ENCODE assay signal across 18 mouse cellular contexts in the genomic region with DNA sequence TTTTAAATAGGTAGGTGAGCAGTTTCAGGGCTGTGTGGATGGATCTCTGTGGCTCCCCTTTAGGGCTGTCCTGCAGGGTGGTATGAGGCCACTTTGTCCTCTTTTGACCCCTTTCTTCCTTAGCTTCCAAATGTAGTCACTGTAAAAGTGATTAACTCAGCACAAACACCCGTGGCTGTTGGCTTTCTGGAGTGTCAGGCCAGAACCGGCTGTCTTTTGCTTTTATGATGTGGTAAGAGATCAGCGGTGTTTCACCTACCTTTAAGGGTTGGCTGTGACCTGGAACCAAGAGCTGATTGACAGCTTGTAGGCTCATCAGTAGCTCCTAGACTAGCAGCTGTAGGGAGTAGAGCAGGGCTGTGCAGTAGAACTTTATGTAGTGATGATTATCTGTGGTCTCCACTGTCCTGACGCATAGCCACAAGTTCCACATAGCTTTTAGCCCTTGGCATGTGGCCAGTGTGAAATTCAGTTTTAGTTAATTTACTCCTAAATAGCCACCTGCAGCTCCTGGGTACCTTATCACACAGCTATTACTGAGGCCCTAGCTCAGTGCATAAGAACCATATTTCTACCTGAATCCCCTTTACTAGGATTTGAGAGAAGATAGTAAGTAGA. TPM values are rescaled to one million over a fixed set of nuclear protein-coding genes. Genes with fewer than 3 reads are reported as not detected.
DNase-seq lines count a peak whose midpoint lies in the region; ATAC-seq lines count a peak whose summit lies in the region.
"Had no signal": no experiment of that assay in that cellular context is flagged by ENCODE, and none has a peak within 500 bp of the region (broad histone marks: within the 10 kb centered on the region; RNA-seq: fewer than 3 reads in every experiment).

No protein-coding gene starts in this region.

- no peak overlapping the region; the same call in 1 of the 2 replicates for H3K4me2 ChIP-seq in kidney, embryonic 16.5 days (replicated peaks; ENCODE audit: low read depth, low read length)
- H3K4me2 ChIP-seq: embryonic facial prominence, embryonic 13.5 days; lung, embryonic 15.5 days had no signal

- no peaks in the 10 kb centered on the region for H3K36me3 ChIP-seq in heart, embryonic 10.5 days
- no peaks in the 10 kb centered on the region for H3K36me3 ChIP-seq in kidney, embryonic 16.5 days (ENCODE audit: insufficient read depth, low read length)
- H3K36me3 ChIP-seq: embryonic facial prominence, embryonic 13.5 days; lung, embryonic 15.5 days; midbrain, embryonic 10.5 days had no signal

- H3K9ac ChIP-seq in kidney, embryonic 16.5 days (replicated peaks; ENCODE audit: low read length): 0 out of 2 replicates have a peak overlapping the region, but pooled peaks have one; percentile 16
- H3K9ac ChIP-seq: embryonic facial prominence, embryonic 13.5 days; lung, embryonic 15.5 days had no signal

- ATAC-seq in kidney, embryonic 16.5 days (ENCODE audit: low FRiP score, low TSS enrichment): no peak
- 0 out of 2 replicates have a peak, but pooled peaks have one; percentile 12 for ATAC-seq in common myeloid progenitor, adult 5-6 weeks (replicated peaks; ENCODE audit: low read depth, poor library complexity, severe bottlenecking)

- peaks cover 79% of the 10 kb centered on the region for H3K4me1 ChIP-seq in heart, embryonic 10.5 days
- H3K4me1 ChIP-seq in kidney, embryonic 16.5 days (ENCODE audit: insufficient read depth, low read length): peaks cover 29% of the 10 kb centered on the region

- 53% methylated on average over 4 of the region's 4 CpGs for WGBS in heart, embryonic 10.5 days
- WGBS in kidney, embryonic 16.5 days: 25% methylated on average over 4 of the region's 4 CpGs

- H3K4me3 ChIP-seq in heart, embryonic 10.5 days: no peak overlapping the region
- H3K4me3 ChIP-seq in kidney, embryonic 16.5 days (ENCODE audit: low read length): no peak overlapping the region
- H3K4me3 ChIP-seq: embryonic facial prominence, embryonic 13.5 days; lung, embryonic 15.5 days; midbrain, embryonic 10.5 days; myocyte had no signal

- H3K27ac ChIP-seq in heart, embryonic 10.5 days: peak overlapping the region; percentile 82
- no peak overlapping the region for H3K27ac ChIP-seq in kidney, embryonic 16.5 days (ENCODE audit: low read length)
- H3K27ac ChIP-seq: embryonic facial prominence, embryonic 13.5 days; midbrain, embryonic 10.5 days had no signal

- H3K9me3 ChIP-seq in heart, embryonic 10.5 days: no peaks in the 10 kb centered on the region
- no peaks in the 10 kb centered on the region for H3K9me3 ChIP-seq in kidney, embryonic 16.5 days (ENCODE audit: low read length)
- H3K9me3 ChIP-seq: embryonic facial prominence, embryonic 13.5 days; forebrain, embryonic 10.5 days; lung, embryonic 15.5 days; midbrain, embryonic 10.5 days had no signal

- DNase-seq in heart, embryonic 10.5 days (ENCODE audit: low spot score): no peak
- no peak for DNase-seq in heart, adult 8-10 months (ENCODE audit: low spot score)
- no peak for DNase-seq in kidney, postnatal 36 days
- DNase-seq in skeletal muscle tissue, adult 2 months (ENCODE audit: low read depth, low spot score): peak; percentile 54
- no peak for DNase-seq in cerebellum, adult 11-12 months
- DNase-seq in lung, postnatal 14 days: no peak
- DNase-seq: adrenal gland, postnatal 14 days; cerebellum, postnatal 36 days; kidney, postnatal 10 days; left cerebral cortex, postnatal 4 days; thymus, postnatal 14 days had no signal

- no peaks in the 10 kb centered on the region for H3K27me3 ChIP-seq in heart, embryonic 10.5 days (ENCODE audit: insufficient read depth, poor library complexity, severe bottlenecking)
- H3K27me3 ChIP-seq in kidney, embryonic 16.5 days (ENCODE audit: insufficient read depth, low read length): no peaks in the 10 kb centered on the region
- H3K27me3 ChIP-seq: embryonic facial prominence, embryonic 13.5 days; lung, embryonic 15.5 days had no signal

RNA-seq across cellular contexts. Expression of gene Ccdc12, which starts 11.0 kb away (rescaled TPM):
- polyA plus RNA-seq in heart, embryonic 10.5 days (2016; fragmentation: Nextera tagmentation; extraction: Ambion mirVana): 159 and 189 TPM in 2 replicates
- 10 to 100 TPM; 56.2 to 69.2 (median 65.3) TPM for total RNA-seq in heart, adult 8-10 months (2022)
- polyA plus RNA-seq in kidney, embryonic 16.5 days (2015; fragmentation: Nextera tagmentation; extraction: Ambion mirVana): 154 and 155 TPM in 2 replicates
- 88.7 and 112 TPM in 2 replicates for total RNA-seq in common myeloid progenitor, adult 5-6 weeks (2017)

RNA-seq across cellular contexts. Expression of gene Nbeal2, which starts 13.4 kb away (rescaled TPM):
- polyA plus RNA-seq in heart, embryonic 10.5 days (2016; fragmentation: Nextera tagmentation; extraction: Ambion mirVana): 2.4 and 3.1 TPM in 2 replicates
- total RNA-seq in heart, adult 8-10 months (2022): 10 to 100 TPM in 1 of 4 experiments, 1 to 10 TPM in 3; 5.8 to 10.8 (median 8.5) TPM
- polyA plus RNA-seq in kidney, embryonic 16.5 days (2015; fragmentation: Nextera tagmentation; extraction: Ambion mirVana): 4.8 and 5.0 TPM in 2 replicates
- 8.6 and 19.5 TPM in 2 replicates for total RNA-seq in common myeloid progenitor, adult 5-6 weeks (2017)

RNA-seq across cellular contexts. Expression of gene Nradd, which starts 43.1 kb away (rescaled TPM):
- 28.5 and 32.3 TPM in 2 replicates for polyA plus RNA-seq in heart, embryonic 10.5 days (2016; fragmentation: Nextera tagmentation; extraction: Ambion mirVana)
- total RNA-seq in heart, adult 8-10 months (2022): 1 to 10 TPM in 2 of 4 experiments, under 1 TPM in 2; 0.79 to 1.4 (median 0.97) TPM
- polyA plus RNA-seq in kidney, embryonic 16.5 days (2015; fragmentation: Nextera tagmentation; extraction: Ambion mirVana): 60.0 and 61.4 TPM in 2 replicates
- 2.1 and 5.8 TPM in 2 replicates for total RNA-seq in common myeloid progenitor, adult 5-6 weeks (2017)
